Mouse (Mus musculus) heart, postnatal 14 days (tissue): Measurements from ENCODE around the gene Pbx4. TPM values are rescaled to one million over a fixed set of nuclear protein-coding genes. Genes with fewer than 3 reads are reported as not detected.
A peak's percentile ranks its signal among the peaks of the same experiment; 100 is the strongest.

Source experiments
- DNase-seq, 2 experiments: peaks; one replicate each; pipeline ENCODE4 v3.0.0; 2021 to 2022
- intact Hi-C: fragments of 180-260 bp; cut with DNase I; formaldehyde crosslinking; loops from one replicate; pipeline ENCODE4 v1.15.1; 2025
- total RNA-seq, 2 experiments: library from RNA; stranded (reverse); gene quantifications; 2 replicates each; pipeline ENCODE4 v1.2.3; 2021

Gene Pbx4
- total RNA-seq, 2 experiments from 2014 or later, result 0.41 TPM; not detected in 1

DNA sequence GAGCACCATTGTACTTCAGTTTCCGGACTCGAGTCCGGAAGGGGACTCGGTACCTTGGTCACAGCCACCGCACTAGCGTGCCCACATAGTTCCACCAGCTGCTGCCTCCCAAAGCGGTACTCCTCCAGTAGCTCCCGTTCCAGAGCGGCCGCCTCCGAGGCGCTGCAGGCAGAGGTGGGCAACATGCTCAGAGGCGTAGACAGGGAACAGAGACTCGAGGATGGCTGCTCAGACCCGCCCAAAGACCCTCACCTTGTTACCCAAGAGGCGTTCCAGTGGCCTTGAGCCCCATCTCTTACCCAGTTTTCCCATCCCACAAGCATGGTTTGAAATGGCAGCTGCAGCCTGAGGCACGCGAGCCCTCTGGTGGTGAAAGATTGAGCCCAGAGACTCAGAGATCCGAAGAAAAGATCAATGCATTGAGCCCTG is 58.5 kb downstream of the Pbx4 start:
- intact Hi-C loops, result loop anchor here (10.0 kb wide), 1 partner anchor 266 kb away; the partner anchor contains the start of gene Zfp868
- peak in 1 of 2 experiments; percentile 62 for DNase-seq

DNA sequence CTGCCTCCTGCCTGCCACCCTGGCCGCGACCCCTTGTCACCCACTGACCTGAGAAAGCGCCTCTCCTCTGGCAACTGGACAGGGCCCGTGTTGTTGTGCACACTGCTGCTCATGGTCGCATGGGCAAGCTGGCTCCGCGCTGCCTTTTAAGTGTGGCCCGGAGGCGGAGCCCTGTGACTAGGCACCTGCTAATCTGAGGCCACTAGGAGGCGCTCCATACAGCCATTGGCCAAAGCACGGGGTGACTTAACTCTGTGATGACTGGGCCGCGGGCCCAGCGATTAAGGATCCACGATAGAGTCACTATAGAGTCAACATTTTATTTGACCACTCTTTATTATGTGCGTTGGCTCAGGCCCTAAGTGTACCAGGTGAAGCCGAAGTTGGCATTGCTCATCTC is 61.6 kb downstream of the Pbx4 start:
- intact Hi-C loops, result loop anchor here (10.0 kb wide), 1 partner anchor 269 kb away; the partner anchor contains the start of gene Zfp868
- DNase-seq, result peak; percentile 41 to 76

- no peak for DNase-seq
- intact Hi-C loops, result loop anchor here (10.0 kb wide), 1 partner anchor 270 kb away; the partner anchor contains the start of gene Zfp868
Observed at GRCm38 (mm10) chr8:69894836-69895332, 62.6 kb downstream of the Pbx4 start.

- no peak for DNase-seq
- intact Hi-C loops, result loop anchor here (10.0 kb wide), 1 partner anchor 271 kb away; the partner anchor contains the start of gene Zfp868
Observed at GRCm38 (mm10) chr8:69895772-69896451, 63.6 kb downstream of the Pbx4 start.

DNA sequence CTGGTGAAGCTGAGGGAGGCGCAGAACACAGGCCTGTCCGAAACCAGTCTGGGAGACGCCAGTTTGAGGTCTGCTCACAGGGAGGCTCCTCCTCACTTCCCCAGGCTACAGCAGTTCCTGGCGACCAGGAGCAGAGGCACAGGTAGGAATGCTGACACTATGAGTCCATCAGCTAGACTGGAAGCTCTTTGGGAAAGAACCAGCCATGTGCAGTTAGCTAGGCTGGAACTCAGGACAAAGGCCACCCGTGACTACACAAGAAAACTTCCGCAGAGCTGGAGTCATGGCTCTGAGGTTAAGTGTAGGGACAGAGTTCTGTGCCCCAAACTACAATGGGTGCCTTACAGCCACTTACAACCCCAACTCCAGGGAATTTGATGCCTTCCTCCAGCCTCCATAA is 65.6 kb downstream of the Pbx4 start:
- DNase-seq, result no peak
- intact Hi-C loops, result loop anchor here (10.0 kb wide), 1 partner anchor 273 kb away; the partner anchor contains the start of gene Zfp868

GRCm38 (mm10) chr8:69899876-69900275 is 67.6 kb downstream of the Pbx4 start:
- intact Hi-C loops, result loop anchor here (10.0 kb wide), 1 partner anchor 275 kb away; the partner anchor contains the start of gene Zfp868

DNA sequence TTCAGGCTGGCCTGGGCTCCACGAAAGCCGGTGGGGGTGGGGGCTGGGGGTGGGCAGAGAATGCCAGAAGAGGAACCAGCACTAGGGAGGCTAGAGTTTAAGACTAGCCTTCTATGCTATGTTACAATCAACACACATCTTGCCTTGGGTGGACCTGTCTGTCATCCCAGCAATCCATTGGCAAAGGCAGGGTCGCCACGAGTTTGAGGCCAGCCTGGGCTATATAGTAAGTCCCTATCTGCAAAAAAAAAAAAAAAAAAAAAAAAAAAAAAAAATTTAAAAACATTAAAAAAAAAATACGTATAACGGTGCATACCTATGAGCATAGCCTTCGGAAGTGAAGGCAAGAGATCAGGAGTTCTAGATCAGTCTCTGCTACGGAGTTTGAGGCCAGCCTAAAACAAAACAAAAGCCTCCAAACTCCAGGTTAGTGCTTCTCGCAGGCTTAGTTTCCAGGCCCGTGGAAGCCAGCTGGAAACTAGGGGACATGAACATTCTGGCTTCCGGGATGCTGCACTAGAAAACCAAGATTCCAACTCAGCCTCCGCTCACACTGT is 68.7 kb downstream of the Pbx4 start:
- DNase-seq, result no peak
- intact Hi-C loops, result no loop called here

More at GRCm38 (mm10) chr8:69899876-69900275, 67.6 kb downstream of the Pbx4 start:
- DNase-seq, result no peak

GRCm38 (mm10) chr8:69901484-69902162 is 69.3 kb downstream of the Pbx4 start:
- intact Hi-C loops, result no loop called here
- peak; percentile 97 to 99 for DNase-seq

DNA sequence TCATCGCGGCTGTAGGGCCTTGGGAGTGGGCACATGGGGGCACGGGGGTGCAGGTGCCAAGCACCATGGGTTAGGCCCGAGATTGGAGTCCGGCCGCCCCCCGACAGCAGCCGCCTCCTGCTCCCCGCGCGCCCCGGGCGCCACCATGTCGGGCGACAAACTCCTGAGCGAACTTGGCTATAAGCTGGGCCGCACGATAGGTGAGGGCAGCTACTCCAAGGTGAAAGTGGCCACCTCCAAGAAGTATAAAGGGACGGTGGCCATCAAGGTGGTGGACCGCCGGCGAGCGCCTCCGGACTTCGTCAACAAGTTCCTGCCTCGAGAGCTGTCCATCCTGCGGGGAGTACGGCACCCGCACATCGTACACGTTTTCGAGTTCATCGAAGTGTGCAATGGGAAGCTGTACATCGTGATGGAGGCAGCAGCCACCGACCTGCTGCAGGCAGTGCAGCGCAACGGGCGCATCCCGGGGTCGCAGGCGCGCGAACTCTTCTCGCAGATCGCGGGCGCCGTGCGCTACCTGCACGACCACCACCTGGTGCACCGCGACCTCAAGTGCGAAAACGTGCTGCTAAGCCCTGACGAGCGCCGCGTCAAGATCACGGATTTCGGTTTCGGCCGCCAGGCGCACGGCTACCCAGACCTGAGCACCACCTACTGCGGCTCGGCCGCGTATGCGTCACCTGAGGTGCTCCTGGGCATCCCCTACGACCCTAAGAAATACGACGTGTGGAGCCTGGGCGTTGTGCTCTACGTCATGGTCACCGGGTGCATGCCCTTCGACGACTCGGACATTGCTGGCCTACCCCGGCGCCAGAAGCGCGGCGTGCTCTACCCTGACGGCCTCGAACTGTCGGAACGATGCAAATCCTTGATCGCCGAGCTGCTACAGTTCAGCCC is 70.1 kb downstream of the Pbx4 start, which contains the start of the genes Tssk6, Ndufa13 and Yjefn3:
Tssk6 (plus strand) TSS at position 22 of the 900 bp plus-strand sequence.
Ndufa13 (minus strand) TSS at position 396 of the 900 bp plus-strand sequence.
Yjefn3 (minus strand) TSS at position 550 of the 900 bp plus-strand sequence.
- intact Hi-C loops, result no loop called here
- DNase-seq, result peak; percentile 39 to 40

GRCm38 (mm10) chr8:69903063-69903542 is 70.8 kb downstream of the Pbx4 start:
- intact Hi-C loops, result no loop called here
- DNase-seq, result peak; percentile 98 to 99

DNA sequence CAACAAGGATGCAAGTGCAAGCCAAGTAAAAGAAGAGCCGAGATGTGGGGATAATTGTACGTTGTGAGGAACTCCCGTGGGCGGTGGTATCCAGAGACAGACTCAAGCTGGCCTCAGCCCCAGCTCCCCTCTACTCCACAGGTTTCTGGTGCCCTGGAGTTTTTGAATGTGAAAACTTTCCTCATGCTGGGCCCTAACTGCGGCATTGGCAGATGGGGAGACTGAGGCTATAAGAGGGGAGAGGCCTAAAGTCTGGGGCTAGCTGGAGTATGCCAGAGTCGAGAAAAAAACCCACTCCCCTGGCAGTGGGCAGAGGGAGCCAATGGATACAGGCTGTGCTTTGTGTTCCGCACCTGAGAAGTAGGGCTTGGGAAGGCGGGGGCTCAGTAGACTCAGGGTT is 71.8 kb downstream of the Pbx4 start:
- no peak for DNase-seq
- intact Hi-C loops, result no loop called here

GRCm38 (mm10) chr8:69906260-69906659 is 74.0 kb downstream of the Pbx4 start:
- DNase-seq, result no peak
- intact Hi-C loops, result no loop called here

DNA sequence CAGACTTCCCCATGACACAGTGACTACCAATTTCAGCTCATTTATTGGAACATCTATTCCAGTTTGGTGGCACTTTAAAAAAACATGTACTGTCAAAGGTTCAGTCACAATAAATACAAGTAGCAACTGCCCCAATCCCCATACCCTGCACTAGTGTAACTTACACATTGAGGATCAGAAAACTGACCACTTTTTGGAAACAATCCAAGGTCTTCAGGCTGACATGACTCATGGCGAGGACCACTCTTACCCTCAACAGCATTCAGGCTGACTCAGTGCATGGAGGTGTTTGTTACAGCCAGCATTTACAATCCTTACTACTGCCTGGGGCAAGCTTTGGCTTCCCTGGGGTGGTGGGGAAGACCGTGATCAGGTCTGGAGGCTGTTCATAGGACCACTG is 74.8 kb downstream of the Pbx4 start:
- intact Hi-C loops, result no loop called here
- DNase-seq, result no peak

DNA sequence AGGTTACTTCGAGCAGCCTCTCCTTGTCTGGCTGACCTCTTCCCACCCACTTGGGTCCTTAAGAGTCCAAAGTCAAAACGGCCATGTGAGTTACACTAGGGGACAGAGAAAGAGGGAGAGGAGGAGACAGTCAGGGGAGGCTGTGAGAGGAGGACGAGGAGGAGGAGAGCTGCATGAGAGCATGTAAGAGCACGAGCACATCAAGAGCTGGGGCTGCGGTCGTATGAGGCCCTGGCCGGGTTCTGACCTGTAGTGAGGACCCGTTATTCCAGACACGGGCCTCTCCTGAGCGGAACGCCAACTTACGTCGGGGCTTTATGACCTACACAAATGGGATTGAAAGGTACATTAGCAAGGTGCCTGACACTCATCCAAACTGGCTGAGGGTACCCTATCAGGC is 79.6 kb downstream of the Pbx4 start:
- intact Hi-C loops, result no loop called here
- DNase-seq, result no peak

DNA sequence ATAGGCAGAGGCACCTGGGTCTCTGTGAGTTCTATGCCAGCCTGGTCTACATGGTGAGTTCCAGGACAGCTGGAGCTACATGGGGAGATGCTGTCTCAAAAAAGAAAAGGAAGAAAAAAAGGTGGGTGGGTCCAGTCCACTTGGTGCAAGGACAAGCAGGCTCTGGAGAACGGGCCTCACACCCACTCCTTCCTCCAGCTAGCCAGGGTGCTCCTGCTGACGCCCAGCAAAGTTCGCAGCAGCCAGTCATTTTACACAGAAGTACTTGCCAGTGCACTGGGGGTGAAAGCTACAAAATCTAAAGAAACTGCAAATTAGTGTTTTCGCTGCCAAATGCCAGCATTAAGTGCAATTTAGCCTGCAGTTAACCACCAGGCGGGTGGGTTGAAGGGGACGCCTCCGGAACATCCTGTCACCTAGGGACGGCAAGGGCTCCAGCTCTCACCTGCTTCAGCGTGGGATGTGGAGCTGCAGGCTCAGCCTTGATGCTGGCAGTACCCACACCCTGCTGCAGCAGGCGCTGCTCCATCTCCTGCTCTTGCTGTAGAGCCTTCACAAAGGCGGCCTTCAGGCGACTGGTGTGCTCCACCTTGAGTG is 80.3 kb downstream of the Pbx4 start:
- intact Hi-C loops, result no loop called here

DNA sequence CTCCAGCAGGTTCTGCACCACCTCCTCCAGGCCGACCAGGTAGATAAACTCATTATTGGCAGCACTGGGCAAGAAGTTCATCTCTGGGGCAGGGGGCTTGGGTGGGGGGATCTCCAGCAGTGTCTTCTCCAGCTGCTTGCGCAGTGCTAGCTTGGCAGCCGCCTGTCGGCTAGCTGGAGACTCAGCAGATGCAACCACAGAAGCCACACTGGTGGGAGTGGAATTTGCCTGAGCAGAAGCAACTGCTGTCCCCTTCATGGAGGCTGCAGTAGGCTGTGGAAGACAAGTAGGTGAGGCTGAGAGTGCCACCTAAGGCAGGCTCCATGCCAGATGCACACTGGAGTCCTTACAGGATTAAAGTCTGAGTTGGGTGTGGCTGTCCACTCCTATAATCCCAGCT is 82.2 kb downstream of the Pbx4 start:
- intact Hi-C loops, result no loop called here
- no peak for DNase-seq

More for the DNA sequence above, 80.3 kb downstream of the Pbx4 start:
- no peak for DNase-seq

DNA sequence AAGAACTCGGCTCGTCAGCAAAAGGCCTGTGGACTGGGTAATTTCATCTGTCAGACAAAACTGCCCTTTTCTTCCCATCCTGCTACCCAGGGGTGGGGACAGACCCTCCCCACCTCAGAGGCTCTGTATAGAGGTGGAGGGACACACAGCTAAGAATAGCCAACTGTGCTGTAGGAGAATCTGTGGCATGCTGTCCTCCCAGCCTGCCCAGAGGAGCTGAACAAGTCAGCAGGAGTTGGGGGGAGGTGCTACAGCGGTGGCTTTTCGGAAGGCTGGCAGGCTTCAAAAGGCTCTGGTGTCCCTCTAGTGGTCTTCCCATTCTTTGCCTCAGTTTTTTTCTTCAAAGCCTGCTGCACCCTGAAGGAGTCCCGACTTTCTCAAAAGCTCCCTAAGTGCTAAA is 83.5 kb downstream of the Pbx4 start:
- peak in 1 of 2 experiments; percentile 38 for DNase-seq
- intact Hi-C loops, result loop anchor here (5.0 kb wide), 2 partner anchors 43 to 207 kb away; partner anchors contain the start of gene Ncan

GRCm38 (mm10) chr8:69918506-69918905 is 86.2 kb downstream of the Pbx4 start:
- intact Hi-C loops, result loop anchor here (2.0 to 5.0 kb wide), 3 partner anchors 46 to 204 kb away; partner anchors contain the start of gene Ncan
- DNase-seq, result no peak

DNA sequence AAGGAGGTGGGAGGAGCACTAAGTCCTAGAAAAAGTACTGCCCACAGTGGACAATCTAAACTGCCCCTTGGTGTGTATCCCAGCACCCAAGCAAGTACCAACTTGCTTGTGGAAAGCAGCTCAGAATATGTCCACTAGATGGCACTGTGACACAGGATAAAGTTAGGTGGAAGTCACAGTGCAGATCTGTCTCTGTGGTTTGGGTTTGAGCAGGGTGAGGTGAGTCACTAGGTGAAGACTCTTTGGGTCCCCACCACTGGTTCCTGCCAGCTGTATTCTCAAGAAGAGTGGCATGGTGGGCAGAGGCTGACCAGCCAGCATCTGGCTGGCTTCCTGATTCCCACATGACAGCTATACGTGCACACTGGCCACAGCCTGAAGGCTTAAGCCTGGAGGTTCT is 86.7 kb downstream of the Pbx4 start:
- DNase-seq, result peak; percentile 74 to 87
- intact Hi-C loops, result loop anchor here (1.0 to 5.0 kb wide), 5 partner anchors 47 to 247 kb away; partner anchors contain the start of gene Ncan
